Mouse (Mus musculus): ENCODE results near the gene Rufy3.
"Not testable (repeated sequence)": the region's sequence is repeated elsewhere in the genome, so short reads cannot be mapped to it uniquely, and the experiment has no call there.

Gene Rufy3

GRCm38 (mm10) chr5:88564501-88565147 is at the start of gene Rufy3:
Gene Rufy3 (plus strand): TSS chr5:88565040.
- peak; percentile 66 for DNase-seq (ENCODE audit: low read depth)

- peak; percentile 66 for DNase-seq (ENCODE audit: low read depth)
These were observed 45.6 kb upstream of the Rufy3 start for GRCm38 (mm10) chr5:88519232-88519631.

DNA sequence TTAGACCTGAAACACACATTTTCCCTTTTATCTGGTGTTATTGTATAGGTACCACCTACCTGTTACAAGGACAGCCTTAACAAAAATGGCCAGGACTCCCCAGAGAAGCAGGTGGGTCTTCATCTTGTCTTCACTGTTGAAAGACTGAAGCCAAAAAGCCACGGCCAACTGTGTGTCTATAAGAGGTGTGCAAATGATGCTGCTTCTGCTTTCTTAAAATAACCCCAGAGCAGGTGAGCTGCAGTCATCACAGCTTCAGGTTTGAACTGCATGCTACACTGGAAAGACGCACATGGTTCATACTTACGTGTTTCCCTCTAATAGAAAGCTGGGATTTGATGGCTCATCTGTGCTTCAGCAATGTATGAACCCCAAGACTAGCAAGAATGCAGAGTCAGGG is 37.2 kb upstream of the Rufy3 start, which contains the start of gene Jchain:
TSS of gene Jchain (minus strand) at position 235 of the 400 bp plus-strand sequence.
- DNase-seq (ENCODE audit: low read depth) = no peak

GRCm38 (mm10) chr5:88530908-88531307 is 33.9 kb upstream of the Rufy3 start:
- no peak for DNase-seq (ENCODE audit: low read depth)

DNA sequence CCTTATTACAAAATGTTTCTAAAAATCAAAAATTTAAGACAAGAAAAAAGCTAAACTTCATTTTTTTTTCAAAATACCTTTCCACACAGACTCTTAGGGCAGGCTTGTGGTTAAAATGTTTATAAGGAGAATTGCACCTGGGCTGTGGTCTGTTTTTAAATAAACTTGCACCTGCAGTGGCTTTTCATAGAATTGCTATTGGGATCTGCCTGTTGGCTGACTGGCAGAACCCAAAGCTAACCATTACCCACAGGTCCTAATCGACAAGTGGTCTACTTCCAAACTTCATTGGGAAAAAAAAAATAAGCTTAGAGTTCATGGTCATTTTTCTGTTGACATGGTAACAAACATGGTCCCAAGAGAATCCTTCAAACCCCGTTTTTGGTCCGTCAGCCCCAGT is 30.1 kb upstream of the Rufy3 start:
- DNase-seq (ENCODE audit: low read depth) = no peak

GRCm38 (mm10) chr5:88540845-88541244 is 24.0 kb upstream of the Rufy3 start:
- no peak for DNase-seq (ENCODE audit: low read depth)

- peak; percentile 73 for DNase-seq (ENCODE audit: low read depth)
These were observed 22.1 kb upstream of the Rufy3 start for GRCm38 (mm10) chr5:88542651-88543282.

GRCm38 (mm10) chr5:88544411-88544810 is 20.4 kb upstream of the Rufy3 start:
- DNase-seq (ENCODE audit: low read depth) = not testable (repeated sequence)

DNA sequence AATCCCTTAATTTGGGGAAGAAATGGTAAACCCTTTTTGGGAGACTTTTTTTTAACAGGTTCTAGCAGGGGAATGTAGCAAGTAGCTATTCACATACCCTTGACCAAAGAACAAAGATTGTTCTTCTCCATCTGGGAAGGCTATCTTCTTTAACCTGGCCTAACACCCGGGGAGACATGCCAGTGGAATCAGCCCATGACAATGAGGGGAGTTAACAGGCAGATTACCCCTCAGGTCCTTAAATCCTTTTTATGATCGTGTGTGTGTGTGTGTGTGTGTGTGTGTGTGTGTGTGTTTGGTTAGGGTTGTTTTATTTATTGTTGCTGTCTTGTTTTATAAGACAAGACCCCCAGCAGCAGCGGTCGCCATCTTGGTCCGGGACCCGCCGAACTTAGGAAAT is 19.3 kb upstream of the Rufy3 start:
- no peak for DNase-seq (ENCODE audit: low read depth)

GRCm38 (mm10) chr5:88553271-88554085 is 11.4 kb upstream of the Rufy3 start:
- peak; percentile 71 for DNase-seq (ENCODE audit: low read depth)

- peak; percentile 99 for DNase-seq (ENCODE audit: low read depth)
These were observed 10.6 kb upstream of the Rufy3 start, which contains the start of gene Utp3 for GRCm38 (mm10) chr5:88554086-88554886. Gene Utp3 (plus strand): TSS chr5:88554462.

DNA sequence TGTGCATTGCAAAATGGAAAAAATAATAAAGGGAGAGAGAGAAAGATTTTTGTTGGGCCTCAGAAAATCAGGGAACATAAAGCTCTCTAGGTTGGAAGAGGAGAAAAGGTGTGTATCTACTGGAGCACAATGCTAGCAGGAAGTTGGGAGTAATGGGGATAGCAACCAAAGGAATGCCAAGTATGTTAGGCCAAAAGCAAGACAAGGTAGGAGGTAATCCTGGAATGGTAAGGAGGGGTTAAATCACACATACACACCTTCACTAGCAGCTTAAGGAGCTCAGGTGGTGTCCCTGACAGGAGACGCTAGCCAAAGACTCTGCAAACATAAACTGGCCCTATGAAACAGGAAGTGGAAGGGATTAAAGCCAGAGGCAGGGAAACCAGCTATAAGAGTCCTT is 5.8 kb upstream of the Rufy3 start:
- no peak for DNase-seq (ENCODE audit: low read depth)

GRCm38 (mm10) chr5:88561080-88561814 is 3.6 kb upstream of the Rufy3 start:
- DNase-seq (ENCODE audit: low read depth) = no peak

DNA sequence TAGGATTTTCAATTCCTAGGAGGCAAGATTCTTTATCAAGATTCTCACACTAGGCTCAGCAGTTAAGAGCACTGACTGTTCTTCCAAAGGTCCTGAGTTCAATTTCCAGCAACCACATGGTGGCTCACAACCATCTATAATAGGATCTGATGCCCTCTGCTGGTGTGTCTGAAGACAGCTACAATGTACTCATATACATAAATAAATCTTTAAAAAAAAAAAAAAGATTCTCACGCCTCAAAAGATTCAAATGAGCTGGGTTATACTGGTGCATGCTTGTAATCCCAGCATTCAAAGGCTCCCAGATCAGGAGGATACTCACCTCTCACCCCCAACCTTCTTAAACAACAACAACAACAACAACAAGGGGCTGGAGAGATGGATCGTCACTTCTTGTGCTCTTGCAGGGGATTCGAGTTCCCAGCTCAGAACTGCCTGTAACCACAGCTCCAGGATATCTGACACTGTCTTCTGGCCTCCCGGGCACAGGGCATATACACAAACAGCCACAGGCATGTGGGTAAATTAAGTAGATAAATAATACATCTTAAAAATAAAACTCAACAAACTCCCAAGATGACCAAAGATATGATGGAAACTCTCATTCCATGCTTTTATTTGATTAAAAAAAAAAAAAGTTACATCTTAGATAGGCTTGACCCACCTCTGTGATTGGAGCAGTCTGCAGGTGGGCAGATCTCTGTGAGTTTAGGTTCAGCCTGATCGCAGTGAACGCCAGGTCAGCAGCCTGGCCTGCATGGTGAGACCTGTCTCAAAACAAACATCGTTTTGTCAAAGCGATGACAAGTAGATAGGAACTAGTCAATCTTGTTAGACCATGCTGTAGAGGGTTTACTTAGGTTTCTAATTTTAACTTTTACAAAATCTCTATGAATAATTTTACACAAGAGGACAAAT is 1.7 kb upstream of the Rufy3 start:
- no peak for DNase-seq (ENCODE audit: low read depth)

DNA sequence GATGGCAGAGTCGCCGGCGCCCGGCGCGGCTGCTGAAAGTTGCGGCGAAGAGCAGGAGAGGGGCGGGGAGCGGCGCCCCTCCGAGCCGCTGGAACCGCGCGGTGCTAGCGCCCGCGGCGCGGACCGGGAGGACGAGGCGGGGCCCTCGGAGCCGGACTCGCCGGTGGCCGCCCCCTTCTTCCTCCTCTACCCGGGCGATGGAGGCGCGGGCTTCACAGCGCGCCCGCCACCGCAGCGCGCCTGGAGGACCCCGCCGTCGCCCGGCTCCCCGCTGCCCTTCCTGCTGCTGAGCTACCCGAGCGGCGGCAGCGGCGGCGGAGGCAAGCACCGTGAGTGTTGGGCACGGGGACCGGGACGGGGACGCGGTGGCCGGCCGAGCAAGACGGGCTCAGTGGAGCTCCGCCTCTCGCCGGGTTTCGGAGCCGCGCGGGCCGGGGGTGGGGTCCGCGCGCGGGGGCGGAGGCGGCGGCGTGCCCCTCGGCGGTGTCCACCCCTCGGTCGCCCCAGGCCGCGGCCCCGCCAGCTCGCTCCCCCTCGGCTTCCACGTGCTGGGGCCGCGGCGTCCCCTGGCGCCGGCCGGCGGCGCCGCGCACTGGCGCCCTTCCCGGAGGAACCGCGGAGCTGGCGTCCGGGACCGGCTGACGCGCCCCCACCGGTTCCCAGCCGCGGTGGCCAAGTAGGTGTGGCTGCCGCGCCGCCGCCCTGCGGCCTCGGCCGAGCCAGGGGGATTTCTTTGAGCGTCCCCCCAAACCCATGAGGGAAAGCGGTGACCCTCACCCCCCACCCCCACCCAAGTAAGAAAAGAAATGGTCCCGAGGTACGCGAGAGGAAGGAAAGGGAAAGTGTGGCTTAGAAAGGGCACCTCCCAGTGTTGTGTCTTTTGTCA is 551 bp downstream of the Rufy3 start:
- peak; percentile 66 for DNase-seq (ENCODE audit: low read depth)

DNA sequence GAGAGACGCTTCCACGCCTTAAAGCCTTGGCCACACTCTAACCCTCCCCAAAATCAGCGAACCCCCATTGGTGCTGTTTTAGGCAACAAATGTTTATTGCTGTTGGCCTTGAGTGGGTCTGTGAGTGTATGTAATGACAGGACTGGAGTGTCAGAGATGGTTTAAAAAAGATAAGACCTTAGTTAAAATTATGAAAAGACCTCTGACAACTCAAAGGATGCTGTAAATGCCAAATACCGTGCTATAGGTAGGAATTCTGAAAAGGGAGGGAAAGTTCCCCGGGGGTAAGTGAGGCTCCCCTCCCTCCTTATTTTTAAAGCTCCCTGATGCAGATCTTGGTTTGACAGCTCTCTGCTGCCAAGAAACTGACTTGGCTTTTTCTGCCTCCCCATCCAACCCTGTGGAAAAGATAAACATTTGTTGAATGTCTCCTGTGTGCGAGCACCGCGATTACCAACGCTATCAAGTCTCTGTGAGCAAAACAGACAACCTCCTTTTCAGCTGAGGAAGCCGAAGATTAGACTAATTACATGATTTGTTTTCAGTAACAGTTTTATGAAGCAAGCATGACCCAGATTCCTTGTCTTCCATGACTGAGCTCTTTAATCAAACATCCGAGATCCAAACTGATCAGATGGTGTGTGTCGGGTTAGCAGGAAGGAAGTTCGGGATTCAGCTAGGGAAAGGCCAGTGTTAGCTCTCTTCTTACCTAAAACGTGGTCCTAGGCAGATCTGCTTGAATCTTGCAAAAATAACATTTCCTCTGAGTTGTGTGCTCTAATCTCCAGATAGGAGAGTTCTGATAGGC is 1.4 kb downstream of the Rufy3 start:
- DNase-seq (ENCODE audit: low read depth) = no peak

DNA sequence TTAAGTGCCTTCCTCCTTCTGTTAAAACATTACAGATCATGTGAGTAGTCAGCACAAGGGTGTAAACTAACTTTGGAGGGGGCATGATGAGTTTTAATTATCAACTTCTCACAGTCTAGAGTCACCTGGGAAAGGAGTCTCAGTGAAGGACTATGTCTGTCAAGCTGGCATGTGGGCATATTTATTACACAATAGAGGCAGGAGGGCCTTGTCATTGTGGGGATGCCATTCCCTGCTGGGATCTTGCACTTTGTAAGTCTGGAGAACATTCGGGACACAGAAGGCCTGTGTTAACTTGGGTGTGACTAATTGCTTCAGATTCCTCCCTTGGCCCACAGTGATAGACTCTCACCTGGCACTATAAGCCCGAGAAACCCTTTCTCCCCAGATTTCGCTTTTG is 4.7 kb downstream of the Rufy3 start:
- no peak for DNase-seq (ENCODE audit: low read depth)

DNA sequence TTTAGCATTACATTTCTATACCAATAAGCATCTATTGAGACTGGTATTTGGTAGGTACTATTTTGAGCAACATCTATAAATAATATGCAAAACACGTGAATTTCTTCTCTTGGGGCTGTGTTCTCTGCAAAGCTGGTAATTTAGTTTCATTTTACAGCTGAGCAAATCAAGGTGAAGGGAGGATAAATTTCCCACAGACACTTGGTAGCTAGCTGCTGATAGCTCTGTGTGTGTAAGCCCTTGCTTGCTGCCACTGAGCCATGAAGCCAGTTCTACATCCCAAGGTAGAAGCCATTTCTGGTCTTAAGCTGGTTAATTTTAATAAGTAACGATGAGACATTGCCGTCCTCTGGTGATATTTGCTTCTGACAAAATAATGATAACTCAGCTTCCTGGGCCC is 10.0 kb downstream of the Rufy3 start:
- no peak for DNase-seq (ENCODE audit: low read depth)

All from 416B (cell line).